Mouse (Mus musculus): ENCODE data around the gene Rasa3.

GRCm38 (mm10) chr8:13708514-13708913 lies 31.1 kb upstream of the Rasa3 start:
- TF ChIP-seq POLR2A (IDR thresholded peaks at IDR 0.05; ENCODE audit: low read depth, low read length) (no peak), CTCF (IDR thresholded peaks at IDR 0.05; ENCODE audit: borderline replicate concordance, insufficient read depth, low read length) (no peak)

All from embryonic fibroblast, embryonic 13.5 days (primary cell).